Mouse (Mus musculus): ENCODE results near the gene Hist1h2bc. TPM values are rescaled to one million over a fixed set of nuclear protein-coding genes. Genes with fewer than 3 reads are reported as not detected.

Gene Hist1h2bc
- total RNA-seq, 2 experiments from 2014 or later: 29.7 to 32.4 TPM

GRCm38 (mm10) chr13:23732156-23732804 lies 48.3 kb downstream of the Hist1h2bc start:
- DNase-seq (ENCODE audit: low spot score in 2 of 2): no peak

DNA sequence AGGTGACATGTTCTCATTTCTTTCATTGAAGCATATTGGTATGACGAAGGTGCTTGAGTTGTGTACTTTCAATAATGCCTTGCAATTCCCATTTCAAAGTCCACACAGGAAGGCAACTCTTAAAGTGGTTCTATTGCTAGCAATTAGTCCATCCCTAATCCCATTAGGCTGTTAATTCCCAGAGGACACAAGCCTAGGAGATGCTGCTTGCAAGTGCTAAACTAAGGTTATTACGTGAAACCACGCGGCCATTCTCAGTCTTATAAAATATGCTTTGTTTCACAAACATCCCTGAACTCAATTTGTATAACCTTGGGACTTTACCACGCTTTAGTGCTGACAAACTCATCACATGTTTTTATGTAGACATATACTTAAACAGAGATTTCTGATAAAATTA lies 53.1 kb downstream of the Hist1h2bc start:
- DNase-seq (ENCODE audit: low spot score in 2 of 2): no peak

DNA sequence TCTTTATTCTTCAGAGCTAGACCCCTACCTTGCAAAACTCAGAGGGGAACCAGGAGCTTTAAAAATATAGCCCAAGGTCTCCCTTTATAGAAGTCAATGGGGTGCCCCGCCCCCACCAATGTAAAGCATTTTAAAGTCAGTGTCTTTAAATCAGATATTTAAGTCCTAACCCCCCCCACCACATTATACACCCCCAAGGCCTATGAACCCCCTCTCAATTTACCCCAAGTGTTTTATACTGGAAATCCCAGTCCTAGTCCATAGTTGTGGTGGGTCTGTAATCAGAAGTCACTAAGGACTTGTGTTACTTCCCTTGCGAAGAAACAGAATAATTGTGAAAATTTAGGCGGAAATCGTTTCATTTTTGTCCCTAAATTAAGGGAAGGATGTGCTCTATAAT lies 54.0 kb downstream of the Hist1h2bc start:
- DNase-seq (ENCODE audit: low spot score in 2 of 2): no peak

- peak; percentile 80 to 90 for DNase-seq (ENCODE audit: low spot score in 2 of 2)
Observed at GRCm38 (mm10) chr13:23738677-23739068, 54.7 kb downstream of the Hist1h2bc start, which contains the start of gene Hist1h1c. TSS of gene Hist1h1c (plus strand) at chr13:23738808.

DNA sequence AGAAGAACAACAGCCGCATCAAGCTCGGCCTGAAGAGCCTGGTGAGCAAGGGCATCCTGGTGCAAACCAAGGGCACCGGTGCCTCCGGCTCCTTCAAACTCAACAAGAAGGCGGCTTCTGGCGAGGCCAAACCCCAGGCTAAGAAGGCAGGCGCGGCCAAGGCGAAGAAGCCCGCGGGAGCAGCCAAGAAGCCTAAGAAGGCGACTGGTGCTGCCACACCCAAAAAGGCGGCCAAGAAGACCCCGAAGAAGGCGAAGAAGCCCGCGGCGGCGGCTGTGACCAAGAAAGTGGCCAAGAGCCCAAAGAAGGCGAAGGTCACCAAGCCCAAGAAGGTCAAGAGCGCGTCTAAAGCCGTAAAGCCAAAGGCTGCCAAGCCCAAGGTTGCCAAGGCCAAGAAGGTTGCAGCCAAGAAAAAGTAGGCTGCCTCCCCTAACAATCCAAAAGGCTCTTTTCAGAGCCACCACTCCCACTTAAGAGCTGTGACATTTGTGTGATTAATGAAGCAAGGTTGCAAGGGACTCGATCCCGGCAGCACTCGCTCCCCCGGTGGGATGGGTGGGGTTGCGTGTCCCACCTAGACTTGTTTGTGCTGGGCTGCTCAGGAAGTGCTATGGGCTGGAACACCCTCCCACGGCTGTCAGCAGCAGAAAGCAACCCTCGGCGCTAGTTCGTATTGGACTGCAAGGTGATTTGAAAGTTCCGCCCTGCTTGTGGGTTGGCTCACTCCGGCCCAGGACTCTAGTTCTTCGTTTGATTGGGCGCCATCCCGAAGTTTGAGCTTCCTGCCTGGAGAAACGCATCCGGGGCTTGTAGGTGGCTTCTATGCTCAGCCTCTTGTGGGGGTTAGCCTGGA lies 55.3 kb downstream of the Hist1h2bc start:
- DNase-seq (ENCODE audit: low spot score in 2 of 2): peak; percentile 87 to 94

- no peak for DNase-seq (ENCODE audit: low spot score in 2 of 2)
Observed at GRCm38 (mm10) chr13:23739922-23740252, 55.9 kb downstream of the Hist1h2bc start.

DNA sequence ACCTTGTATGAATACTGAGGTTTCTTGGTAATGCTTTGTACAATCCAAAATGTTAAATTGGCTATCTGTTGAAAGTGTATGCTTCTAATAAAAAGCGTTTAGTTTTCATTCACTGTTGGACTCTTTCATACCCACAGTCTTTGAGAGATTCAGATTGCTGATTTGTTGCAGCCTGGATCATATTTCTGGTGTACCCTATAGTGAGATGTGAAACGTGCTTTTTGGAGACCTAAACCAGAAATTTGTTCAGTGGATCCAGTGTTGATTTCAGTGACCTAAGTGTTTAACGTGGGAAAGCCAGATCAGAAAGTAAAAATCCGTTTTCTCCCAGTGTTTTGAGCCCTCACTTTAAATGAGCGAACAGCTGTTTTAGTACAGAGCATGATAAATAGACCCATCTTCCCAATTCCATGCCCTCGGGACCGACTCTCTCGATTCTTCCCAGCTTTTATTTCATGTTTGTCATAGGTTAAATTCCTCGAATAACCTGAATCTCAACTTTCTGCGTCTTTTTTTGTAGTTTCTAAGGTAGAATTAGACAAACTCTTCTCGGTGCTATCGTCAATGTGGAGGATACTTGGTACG lies 56.3 kb downstream of the Hist1h2bc start:
- no peak for DNase-seq (ENCODE audit: low spot score in 2 of 2)

- no peak for DNase-seq (ENCODE audit: low spot score in 2 of 2)
Observed at GRCm38 (mm10) chr13:23740910-23741309, 56.9 kb downstream of the Hist1h2bc start.

- no peak for DNase-seq (ENCODE audit: low spot score in 2 of 2)
Observed at GRCm38 (mm10) chr13:23742007-23742406, 58.0 kb downstream of the Hist1h2bc start.

Small RNA genes lying within 50 kb of the gene (microRNA-seq; reads per million reads assigned to microRNA genes)
- 0 reads per million in 2 experiments for gene Gm44350

Other genes starting within 250 kb of the Hist1h2bc start
- not detected for gene Btn1a1, start 218.3 kb upstream of the Hist1h2bc start, total RNA-seq (2021)
- gene Btn2a2, start 195.3 kb upstream of the Hist1h2bc start, total RNA-seq (2021): 1 to 10 TPM; 1.3 to 1.9 TPM
- gene Hist1h4h, start 153.1 kb upstream of the Hist1h2bc start, total RNA-seq (2021): 100 to 1,000 TPM; 329 to 333 TPM
- gene Hist1h2af, start 150.3 kb upstream of the Hist1h2bc start, total RNA-seq (2021): 1 to 10 TPM; 1.5 to 3.4 TPM
- gene Hist1h3g, start 148.8 kb upstream of the Hist1h2bc start, total RNA-seq (2021): 1 to 10 TPM; 3.1 to 3.5 TPM
- gene Hist1h2bh, start 140.8 kb upstream of the Hist1h2bc start, total RNA-seq (2021): under 1 TPM; 0.54 to 0.67 TPM
- 10 to 100 TPM; 16.3 to 17.0 TPM for gene Hist1h3f, start 140.1 kb upstream of the Hist1h2bc start, total RNA-seq (2021)
- 100 to 1,000 TPM; 168 to 177 TPM for gene Hist1h4f, start 132.6 kb upstream of the Hist1h2bc start, total RNA-seq (2021)
- gene Hist1h1d, start 130.9 kb upstream of the Hist1h2bc start, total RNA-seq (2021): 1 to 10 TPM; 3.1 to 3.7 TPM
- 10 to 100 TPM; 47.4 to 48.5 TPM for gene Hist1h3e, start 121.8 kb upstream of the Hist1h2bc start, total RNA-seq (2021)
- gene Hist1h2ae, start 113.0 kb upstream of the Hist1h2bc start, total RNA-seq (2021): 1 to 10 TPM; 4.3 to 7.1 TPM
- gene Hist1h2bg, start 112.8 kb upstream of the Hist1h2bc start, total RNA-seq (2021): 10 to 100 TPM; 61.6 to 70.8 TPM
- gene Hist1h2bf, start 110.0 kb upstream of the Hist1h2bc start, total RNA-seq (2021): 10 to 100 TPM; 14.7 to 26.1 TPM
- 10 to 100 TPM in 1 of 2 experiments, 1 to 10 TPM in 1; 6.3 to 11.0 TPM for gene Hist1h2ad, start 109.8 kb upstream of the Hist1h2bc start, total RNA-seq (2021)
- 10 to 100 TPM in 1 of 2 experiments, 1 to 10 TPM in 1; 9.3 to 10.4 TPM for gene Hist1h3d, start 108.4 kb upstream of the Hist1h2bc start, total RNA-seq (2021)
- gene Hist1h4d, start 102.6 kb upstream of the Hist1h2bc start, total RNA-seq (2021): 100 to 1,000 TPM; 166 to 191 TPM
- 1 to 10 TPM; 7.9 TPM for gene Hist1h2be, start 63.1 kb upstream of the Hist1h2bc start, total RNA-seq (2021)
- gene Hist1h1e, start 61.6 kb upstream of the Hist1h2bc start, total RNA-seq (2021): 10 to 100 TPM; 49.2 to 54.0 TPM
- gene Hist1h2ac, start 251 bp upstream of the Hist1h2bc start, total RNA-seq (2021): 1 to 10 TPM; 2.4 to 2.5 TPM
- not detected for gene Hist1h1t, start 11.6 kb downstream of the Hist1h2bc start, total RNA-seq (2021)
- 100 to 1,000 TPM; 114 to 117 TPM for gene Hist1h4c, start 14.3 kb downstream of the Hist1h2bc start, total RNA-seq (2021)
- 1 to 10 TPM; 3.4 to 3.9 TPM for gene Hfe, start 26.7 kb downstream of the Hist1h2bc start, total RNA-seq (2021)
- gene Hist1h1c, start 54.6 kb downstream of the Hist1h2bc start, total RNA-seq (2021): 10 to 100 TPM; 55.8 to 61.1 TPM
- not detected for gene Hist1h3c, start 61.4 kb downstream of the Hist1h2bc start, total RNA-seq (2021)
- 10 to 100 TPM; 17.8 to 19.6 TPM for gene Hist1h2bb, start 62.5 kb downstream of the Hist1h2bc start, total RNA-seq (2021)
- 10 to 100 TPM; 17.2 to 22.5 TPM for gene Hist1h2ab, start 66.9 kb downstream of the Hist1h2bc start, total RNA-seq (2021)
- 1 to 10 TPM; 4.3 to 9.9 TPM for gene Hist1h3b, start 68.1 kb downstream of the Hist1h2bc start, total RNA-seq (2021)
- gene Hist1h4b, start 72.8 kb downstream of the Hist1h2bc start, total RNA-seq (2021): 10 to 100 TPM; 92.6 to 94.4 TPM
- 10 to 100 TPM; 64.4 to 74.0 TPM for gene Hist1h4a, start 77.0 kb downstream of the Hist1h2bc start, total RNA-seq (2021)
- gene Hist1h3a, start 78.2 kb downstream of the Hist1h2bc start, total RNA-seq (2021): 10 to 100 TPM; 42.3 to 45.0 TPM
- 10 to 100 TPM; 24.9 to 25.2 TPM for gene Hist1h1a, start 79.5 kb downstream of the Hist1h2bc start, total RNA-seq (2021)
- not detected for gene Trim38, start 85.7 kb downstream of the Hist1h2bc start, total RNA-seq (2021)
- not detected for gene Slc17a2, start 122.8 kb downstream of the Hist1h2bc start, total RNA-seq (2021)
- gene Slc17a3, start 155.2 kb downstream of the Hist1h2bc start, total RNA-seq (2021): not detected
- gene Slc17a1, start 183.6 kb downstream of the Hist1h2bc start, total RNA-seq (2021): not detected
- gene Slc17a4, start 230.8 kb downstream of the Hist1h2bc start, total RNA-seq (2021): not detected
- not detected for gene Hist1h2ba, start 250.0 kb downstream of the Hist1h2bc start, total RNA-seq (2021)

Data from left cerebral cortex, adult 18-20 months (tissue).